Mouse (Mus musculus) lung, embryonic 16.5 days (tissue): ENCODE measurements around the gene Tiprl. TPM values are rescaled to one million over a fixed set of nuclear protein-coding genes. Genes with fewer than 3 reads are reported as not detected.

Experiments
- ATAC-seq: fragments of 200-750 bp; cut with Nextera tagmentation; 2 replicates; pipeline ENCODE4 v1.8.0; 2017; ENCODE audit warnings: low read depth, mild to moderate bottlenecking, moderate library complexity
- H3K27ac ChIP-seq: fragments of 300-500 bp; sonication (generic); 2 replicates; pipeline ENCODE4 v1.5.1; 2014; ENCODE audit warnings: mild to moderate bottlenecking, control low read depth, low read length
- H3K27me3 ChIP-seq: fragments of 300-500 bp; sonication (generic); 2 replicates; pipeline ENCODE4 v1.6.1; 2014; ENCODE audit warnings: low read depth, low read length, mixed read lengths; ENCODE audit not compliant: control insufficient read depth, insufficient read depth
- H3K36me3 ChIP-seq: fragments of 300-500 bp; sonication (generic); 2 replicates; pipeline ENCODE4 v1.6.1; 2014; ENCODE audit warnings: low read length; ENCODE audit not compliant: control insufficient read depth, insufficient read depth
- H3K4me1 ChIP-seq: fragments of 300-500 bp; sonication (generic); replicated peaks from 2 replicates; pipeline ENCODE4 v1.6.1; 2014; ENCODE audit warnings: low read length, mixed read lengths; ENCODE audit not compliant: control insufficient read depth, insufficient read depth
- H3K4me2 ChIP-seq: fragments of 300-500 bp; sonication (generic); 2 replicates; pipeline ENCODE4 v1.6.1; 2014; ENCODE audit warnings: low read depth, low read length, control low read depth
- H3K4me3 ChIP-seq: fragments of 300-500 bp; sonication (generic); 2 replicates; pipeline ENCODE4 v1.5.1; 2014; ENCODE audit warnings: mild to moderate bottlenecking, low read length, control low read depth
- H3K9ac ChIP-seq: fragments of 300-500 bp; sonication (generic); 2 replicates; pipeline ENCODE4 v1.6.1; 2014; ENCODE audit warnings: low read length, control low read depth
- H3K9me3 ChIP-seq: fragments of 300-500 bp; sonication (generic); 2 replicates; pipeline ENCODE4 v1.6.1; 2016; ENCODE audit warnings: low read length; ENCODE audit not compliant: control insufficient read depth
- WGBS: fragments of 180-500 bp; shearing (Covaris S2); extraction: QIAGEN DNeasy Blood & Tissue Kit; methylation state at CpG from one replicate; pipeline ENCODE4 v1.1.7; 2014; 5-methylcytosine and 5-hydroxymethylcytosine counted together
- polyA plus RNA-seq: library from polyadenylated mRNA; unstranded; fragments of >200 nt; fragmentation: Nextera tagmentation; extraction: Ambion mirVana; gene quantifications from 2 replicates; pipeline ENCODE4 v1.2.1, GENCODE M21; 2015

The Tiprl gene
- polyA plus RNA-seq, 1 experiment from 2014 or later, result 97.4 TPM

- no peaks in the 10 kb centered on the region for H3K36me3 ChIP-seq
- H3K27me3 ChIP-seq, result no peaks in the 10 kb centered on the region
- no peaks in the 10 kb centered on the region for H3K4me1 ChIP-seq
- WGBS, result 73% methylated on average over 2 of the region's 2 CpGs
- H3K9me3 ChIP-seq, result no peaks in the 10 kb centered on the region
- no peak overlapping the region for H3K4me2 ChIP-seq
- no peak for ATAC-seq
- H3K4me3 ChIP-seq, result no peak overlapping the region
- no peak overlapping the region for H3K27ac ChIP-seq
- no peak overlapping the region for H3K9ac ChIP-seq
Measured at GRCm38 (mm10) chr1:165250546-165250945, 13.8 kb upstream of the Tiprl start.

- Histone ChIP-seq H3K9me3 (no peaks in the 10 kb centered on the region), H3K9ac (no peak overlapping the region), H3K27me3 (no peaks in the 10 kb centered on the region), H3K36me3 (no peaks in the 10 kb centered on the region), H3K4me1 (no peaks in the 10 kb centered on the region), H3K27ac (no peak overlapping the region), H3K4me3 (no peak overlapping the region), H3K4me2 (no peak overlapping the region)
- ATAC-seq, result no peak
- 44% methylated on average over 4 of the region's 4 CpGs for WGBS
Measured at GRCm38 (mm10) chr1:165248842-165249241, 12.0 kb upstream of the Tiprl start.

GRCm38 (mm10) chr1:165247788-165248187, 11.0 kb upstream of the Tiprl start:
- no peaks in the 10 kb centered on the region for H3K36me3 ChIP-seq
- H3K4me3 ChIP-seq, result no peak overlapping the region
- no peaks in the 10 kb centered on the region for H3K4me1 ChIP-seq
- no peak overlapping the region for H3K27ac ChIP-seq
- H3K4me2 ChIP-seq, result no peak overlapping the region
- no peak overlapping the region for H3K9ac ChIP-seq
- no peaks in the 10 kb centered on the region for H3K9me3 ChIP-seq
- no peaks in the 10 kb centered on the region for H3K27me3 ChIP-seq
- WGBS, result 86% methylated on average over 3 of the region's 3 CpGs
- no peak for ATAC-seq

- WGBS, result 61% methylated on average over 5 of the region's 5 CpGs
- ATAC-seq, result peak; percentile 37; the same call in 1 of the 2 replicates
Measured at GRCm38 (mm10) chr1:165247085-165247484, 10.3 kb upstream of the Tiprl start.

GRCm38 (mm10) chr1:165246587-165246986, 9.8 kb upstream of the Tiprl start:
- Histone ChIP-seq H3K9ac (no peak overlapping the region), H3K4me3 (no peak overlapping the region), H3K27me3 (no peaks in the 10 kb centered on the region), H3K4me1 (no peaks in the 10 kb centered on the region), H3K4me2 (no peak overlapping the region), H3K36me3 (no peaks in the 10 kb centered on the region), H3K27ac (no peak overlapping the region), H3K9me3 (no peaks in the 10 kb centered on the region)
- ATAC-seq, result no peak
- WGBS, result 78% methylated on average over 5 of the region's 5 CpGs

More at GRCm38 (mm10) chr1:165247085-165247484, 10.3 kb upstream of the Tiprl start:
- no peak overlapping the region for H3K27ac ChIP-seq
- H3K9ac ChIP-seq, result no peak overlapping the region
- no peak overlapping the region for H3K4me3 ChIP-seq
- no peaks in the 10 kb centered on the region for H3K27me3 ChIP-seq
- no peaks in the 10 kb centered on the region for H3K4me1 ChIP-seq
- no peak overlapping the region for H3K4me2 ChIP-seq
- no peaks in the 10 kb centered on the region for H3K9me3 ChIP-seq
- H3K36me3 ChIP-seq, result no peaks in the 10 kb centered on the region

- H3K9ac ChIP-seq, result peak overlapping the region; percentile 91
- peak overlapping the region; percentile 92 for H3K27ac ChIP-seq
- ATAC-seq, result no peak
- no peaks in the 10 kb centered on the region for H3K27me3 ChIP-seq
- 9% methylated on average over 10 of the region's 10 CpGs for WGBS
- no peaks in the 10 kb centered on the region for H3K9me3 ChIP-seq
- H3K4me1 ChIP-seq, result peaks cover 14% of the 10 kb centered on the region
- H3K36me3 ChIP-seq, result no peaks in the 10 kb centered on the region
- H3K4me3 ChIP-seq, result peak overlapping the region; percentile 96
- peak overlapping the region; percentile 91 for H3K4me2 ChIP-seq
Measured at GRCm38 (mm10) chr1:165235846-165236245, 950 bp downstream of the Tiprl start.

GRCm38 (mm10) chr1:165233806-165234205, 3.0 kb downstream of the Tiprl start:
- no peak overlapping the region for H3K4me3 ChIP-seq
- WGBS, result 63% methylated on average over 2 of the region's 2 CpGs
- H3K9me3 ChIP-seq, result no peaks in the 10 kb centered on the region
- H3K27me3 ChIP-seq, result no peaks in the 10 kb centered on the region
- ATAC-seq, result no peak
- H3K27ac ChIP-seq, result no peak overlapping the region
- H3K4me1 ChIP-seq, result peaks cover 14% of the 10 kb centered on the region
- no peak overlapping the region for H3K4me2 ChIP-seq
- no peaks in the 10 kb centered on the region for H3K36me3 ChIP-seq
- H3K9ac ChIP-seq, result 0 out of 2 replicates have a peak overlapping the region, but pooled peaks have one; percentile 11

GRCm38 (mm10) chr1:165230691-165231090, 6.1 kb downstream of the Tiprl start:
- Histone ChIP-seq H3K9ac (no peak overlapping the region), H3K4me2 (no peak overlapping the region), H3K27me3 (no peaks in the 10 kb centered on the region), H3K4me1 (peaks cover 7% of the 10 kb centered on the region), H3K27ac (no peak overlapping the region), H3K36me3 (peaks cover 2% of the 10 kb centered on the region; the same call in 1 of the 2 replicates), H3K9me3 (no peaks in the 10 kb centered on the region), H3K4me3 (no peak overlapping the region)
- WGBS, result 94% methylated on average over 4 of the region's 4 CpGs
- no peak for ATAC-seq

- no peaks in the 10 kb centered on the region for H3K4me1 ChIP-seq
- no peaks in the 10 kb centered on the region for H3K27me3 ChIP-seq
- ATAC-seq, result no peak
- no peak overlapping the region for H3K9ac ChIP-seq
- H3K27ac ChIP-seq, result no peak overlapping the region
- H3K9me3 ChIP-seq, result no peaks in the 10 kb centered on the region
- no peak overlapping the region for H3K4me2 ChIP-seq
- 92% methylated on average over 9 of the region's 9 CpGs for WGBS
- H3K36me3 ChIP-seq, result peaks cover 5% of the 10 kb centered on the region; the same call in 1 of the 2 replicates
- H3K4me3 ChIP-seq, result no peak overlapping the region
Measured at GRCm38 (mm10) chr1:165229577-165229976, 7.2 kb downstream of the Tiprl start.
